Mouse (Mus musculus): ENCODE data around the gene Kcnk4. TPM values are rescaled to one million over a fixed set of nuclear protein-coding genes. Genes with fewer than 3 reads are reported as not detected.

Gene Kcnk4
- polyA plus RNA-seq, 1 experiment, result 1.8 TPM

- no peak overlapping the region for H3K27ac ChIP-seq (ENCODE audit: control insufficient read depth, insufficient read depth, low read length)
- no peak overlapping the region for H3K4me3 ChIP-seq (ENCODE audit: control insufficient read depth, insufficient read depth, low read length)
- no peaks in the 10 kb centered on the region for H3K36me3 ChIP-seq (ENCODE audit: control insufficient read depth, insufficient read depth, low read length)
- peaks cover 17% of the 10 kb centered on the region for H3K4me1 ChIP-seq (replicated peaks; ENCODE audit: control insufficient read depth, insufficient read depth, low read length)
- WGBS, result 89% methylated on average over 6 of the region's 6 CpGs
- H3K27me3 ChIP-seq (ENCODE audit: control insufficient read depth, insufficient read depth, low read length), result no peaks in the 10 kb centered on the region
- TF ChIP-seq CTCF (IDR thresholded peaks at IDR 0.05; ENCODE audit: borderline replicate concordance, control insufficient read depth, extremely low read depth, insufficient read depth, low read length, poor library complexity), result no peak
- TF ChIP-seq POLR2A (IDR thresholded peaks at IDR 0.05; ENCODE audit: control insufficient read depth, extremely low read depth, insufficient read depth, low read length, poor library complexity), result no peak
- no peak for DNase-seq
Observed at GRCm38 (mm10) chr19:6875834-6876233, 58.5 kb downstream of the Kcnk4 start.

GRCm38 (mm10) chr19:6874257-6874656 is 60.1 kb downstream of the Kcnk4 start:
- DNase-seq, result no peak
- TF ChIP-seq CTCF (IDR thresholded peaks at IDR 0.05; ENCODE audit: borderline replicate concordance, control insufficient read depth, extremely low read depth, insufficient read depth, low read length, poor library complexity) (no peak), POLR2A (IDR thresholded peaks at IDR 0.05; ENCODE audit: control insufficient read depth, extremely low read depth, insufficient read depth, low read length, poor library complexity) (no peak)
- Histone ChIP-seq H3K27me3 (ENCODE audit: control insufficient read depth, insufficient read depth, low read length) (no peaks in the 10 kb centered on the region), H3K4me1 (replicated peaks; ENCODE audit: control insufficient read depth, insufficient read depth, low read length) (peaks cover 17% of the 10 kb centered on the region), H3K27ac (ENCODE audit: control insufficient read depth, insufficient read depth, low read length) (no peak overlapping the region), H3K36me3 (ENCODE audit: control insufficient read depth, insufficient read depth, low read length) (no peaks in the 10 kb centered on the region), H3K4me3 (ENCODE audit: control insufficient read depth, insufficient read depth, low read length) (no peak overlapping the region)
- WGBS, result 88% methylated on average over 1 of the region's 1 CpGs

Other genes with a start within 250 kb of the Kcnk4 start
- gene Rps6ka4, start 93.9 kb downstream of the Kcnk4 start, polyA plus RNA-seq (2012; rRNA removed), result 29.5 and 30.6 TPM in 2 replicates
- gene Ccdc88b, start 76.3 kb downstream of the Kcnk4 start, polyA plus RNA-seq (2012; rRNA removed), result 225 and 234 TPM in 2 replicates
- gene Trmt112, start 24.8 kb downstream of the Kcnk4 start, polyA plus RNA-seq (2012; rRNA removed), result 183 and 203 TPM in 2 replicates
- 99.4 and 133 TPM in 2 replicates for gene Prdx5, start 24.4 kb downstream of the Kcnk4 start, polyA plus RNA-seq (2012; rRNA removed)
- gene Esrra, start 12.7 kb downstream of the Kcnk4 start, polyA plus RNA-seq (2012; rRNA removed), result 67.9 and 77.4 TPM in 2 replicates
- gene Catsperz, start 9.1 kb downstream of the Kcnk4 start, polyA plus RNA-seq (2012; rRNA removed), result 3.7 and 5.2 TPM in 2 replicates
- 59.1 and 65.6 TPM in 2 replicates for gene Bad, start 7.3 kb upstream of the Kcnk4 start, polyA plus RNA-seq (2012; rRNA removed)
- 66.8 and 86.6 TPM in 2 replicates for gene Gpr137, start 8.0 kb upstream of the Kcnk4 start, polyA plus RNA-seq (2012; rRNA removed)
- gene Ppp1r14b, start 40.5 kb upstream of the Kcnk4 start, polyA plus RNA-seq (2012; rRNA removed), result 337 and 340 TPM in 2 replicates
- 27.2 and 35.5 TPM in 2 replicates for gene Plcb3, start 42.0 kb upstream of the Kcnk4 start, polyA plus RNA-seq (2012; rRNA removed)
- gene Fkbp2, start 46.0 kb upstream of the Kcnk4 start, polyA plus RNA-seq (2012; rRNA removed), result 33.2 and 39.4 TPM in 2 replicates
- 38.4 and 38.8 TPM in 2 replicates for gene Vegfb, start 53.1 kb upstream of the Kcnk4 start, polyA plus RNA-seq (2012; rRNA removed)
- 28.0 and 31.6 TPM in 2 replicates for gene Dnajc4, start 58.1 kb upstream of the Kcnk4 start, polyA plus RNA-seq (2012; rRNA removed)
- 43.0 and 46.5 TPM in 2 replicates for gene Nudt22, start 61.6 kb upstream of the Kcnk4 start, polyA plus RNA-seq (2012; rRNA removed)
- gene Trpt1, start 61.6 kb upstream of the Kcnk4 start, polyA plus RNA-seq (2012; rRNA removed), result 8.4 and 9.9 TPM in 2 replicates
- 345 and 352 TPM in 2 replicates for gene Fermt3, start 85.0 kb upstream of the Kcnk4 start, polyA plus RNA-seq (2012; rRNA removed)
- gene Stip1, start 105.5 kb upstream of the Kcnk4 start, polyA plus RNA-seq (2012; rRNA removed), result 87.4 and 89.5 TPM in 2 replicates
- gene Macrod1, start 122.3 kb upstream of the Kcnk4 start, polyA plus RNA-seq (2012; rRNA removed), result 37.5 and 49.3 TPM in 2 replicates
- 0.59 and 0.64 TPM in 2 replicates for gene Flrt1, start 171.2 kb upstream of the Kcnk4 start, polyA plus RNA-seq (2012; rRNA removed)

Measured in thymus, adult 2 months (tissue).